Mouse (Mus musculus) cerebellum, postnatal 10 days (tissue): ENCODE results near the gene Gm5431.

ENCODE experiments used
- DNase-seq, 2 experiments: peaks; one replicate each; pipeline ENCODE4 v3.0.0; 2021; ENCODE audit warnings: mixed read lengths in 2 of 2

Gene Gm5431

DNA sequence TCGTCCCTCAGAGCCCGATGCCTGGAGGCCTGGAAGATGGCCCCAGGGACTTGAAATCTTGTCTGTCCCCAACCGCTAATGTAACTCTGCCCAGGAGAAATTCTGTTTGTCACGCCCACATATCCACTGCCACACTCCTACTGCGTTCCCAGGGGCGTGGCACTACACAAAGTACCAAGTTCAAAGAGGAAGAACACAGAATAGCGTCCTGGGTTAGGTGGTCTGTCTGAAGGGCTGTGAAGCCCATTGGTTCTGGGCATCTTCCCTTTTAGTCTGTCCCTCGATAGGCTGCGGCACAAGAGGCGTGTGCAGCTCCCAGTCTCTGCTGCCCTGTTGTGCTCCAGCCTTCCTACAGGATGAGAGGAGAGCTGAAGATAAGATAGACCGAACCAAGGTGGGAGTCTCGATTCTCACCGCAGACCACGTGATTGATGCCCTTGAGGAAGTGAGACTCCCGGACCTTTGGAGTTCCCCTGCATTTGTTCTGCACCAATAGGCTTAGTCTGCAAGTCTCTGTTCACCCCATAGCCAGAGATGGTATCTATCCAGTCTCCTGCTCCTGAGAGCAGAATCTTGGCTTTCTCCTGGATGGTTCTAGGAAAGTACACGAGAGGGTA lies 63.7 kb downstream of the Gm5431 start:
- peak in 1 of 2 experiments; percentile 53 for DNase-seq
